Mouse (Mus musculus) stomach, embryonic 15.5 days (tissue): ENCODE measurements around the gene Gm16253. TPM values are rescaled to one million over a fixed set of nuclear protein-coding genes. Genes with fewer than 3 reads are reported as not detected.
A peak's percentile ranks its signal among the peaks of the same experiment; 100 is the strongest.

Experiments used
- ATAC-seq: fragments of 200-750 bp; cut with Nextera tagmentation; 2 replicates; pipeline ENCODE4 v1.8.0; 2017; ENCODE audit warnings: low read depth, moderate number of reproducible peaks, moderate TSS enrichment; ENCODE audit not compliant: insufficient read depth, low FRiP score
- H3K27ac ChIP-seq: fragments of 300-500 bp; sonication (generic); 2 replicates; pipeline ENCODE4 v1.5.1; 2015; ENCODE audit warnings: mild to moderate bottlenecking, inconsistent platforms
- H3K27me3 ChIP-seq: fragments of 300-500 bp; sonication (generic); replicated peaks from 2 replicates; pipeline ENCODE4 v1.6.1; 2015; ENCODE audit warnings: inconsistent platforms
- H3K36me3 ChIP-seq: fragments of 300-500 bp; sonication (generic); 2 replicates; pipeline ENCODE4 v1.6.1; 2015; ENCODE audit warnings: inconsistent platforms
- H3K4me1 ChIP-seq: fragments of 300-500 bp; sonication (generic); 2 replicates; pipeline ENCODE4 v1.6.1; 2015; ENCODE audit warnings: inconsistent platforms
- H3K4me2 ChIP-seq: fragments of 300-500 bp; sonication (generic); 2 replicates; pipeline ENCODE4 v1.6.1; 2015; ENCODE audit warnings: mild to moderate bottlenecking, inconsistent platforms
- H3K4me3 ChIP-seq: fragments of 300-500 bp; sonication (generic); replicated peaks from 2 replicates; pipeline ENCODE4 v1.5.1; 2015; ENCODE audit warnings: inconsistent platforms
- H3K9ac ChIP-seq: fragments of 300-500 bp; sonication (generic); 2 replicates; pipeline ENCODE4 v1.6.1; 2015; ENCODE audit warnings: inconsistent platforms
- H3K9me3 ChIP-seq: fragments of 300-500 bp; sonication (generic); 2 replicates; pipeline ENCODE4 v1.6.1; 2016; ENCODE audit warnings: inconsistent platforms
- WGBS: fragments of 180-500 bp; shearing (Covaris S2); methylation state at CpG from one replicate; pipeline ENCODE4 v1.1.7; 2015; 5-methylcytosine and 5-hydroxymethylcytosine counted together
- polyA plus RNA-seq: library from polyadenylated mRNA; unstranded; fragments of >200 nt; fragmentation: Nextera tagmentation; extraction: Ambion mirVana; gene quantifications from 2 replicates; pipeline ENCODE4 v1.2.1, GENCODE M21; 2015

The Gm16253 gene
- polyA plus RNA-seq, 1 experiment from 2014 or later = 1.8 TPM

DNA sequence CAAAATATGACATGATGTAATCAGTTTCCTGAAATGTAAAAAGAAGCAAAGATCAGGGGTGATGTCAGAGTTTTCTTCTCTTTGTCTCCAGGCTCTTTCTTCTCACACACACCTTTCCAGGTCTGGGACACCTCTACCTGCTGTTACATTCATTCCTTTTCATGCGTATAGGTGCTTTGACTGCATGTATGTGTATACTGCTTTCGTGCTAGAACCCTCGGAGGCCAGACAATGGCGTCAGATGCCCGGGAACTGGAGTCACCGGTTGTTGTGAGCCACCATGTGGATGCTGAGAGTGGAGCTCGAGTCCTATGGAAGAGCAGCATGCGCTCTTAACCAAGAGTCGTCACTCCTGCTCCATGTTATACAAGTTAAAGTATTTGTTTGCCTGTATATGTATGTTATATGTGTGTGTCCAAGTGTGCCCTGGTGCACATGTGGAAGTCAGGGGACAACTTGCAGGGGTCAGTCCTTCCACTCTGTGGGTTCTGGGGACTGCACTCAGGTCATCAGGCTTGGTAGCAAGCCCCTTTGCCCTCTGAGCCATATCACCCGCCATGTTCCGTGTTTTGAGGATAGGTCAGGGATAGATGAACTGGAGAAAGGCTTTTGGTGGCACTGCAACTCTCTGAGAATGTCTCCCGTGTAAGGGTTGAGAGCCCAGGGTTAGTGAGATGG is 1.9 kb downstream of the Gm16253 start:
- no peak overlapping the region for H3K4me2 ChIP-seq
- no peak for ATAC-seq
- no peak overlapping the region for H3K9ac ChIP-seq
- no peaks in the 10 kb centered on the region for H3K36me3 ChIP-seq
- H3K27ac ChIP-seq = no peak overlapping the region
- no peaks in the 10 kb centered on the region for H3K9me3 ChIP-seq
- no peak overlapping the region for H3K4me3 ChIP-seq
- WGBS = 78% methylated on average over 12 of the region's 12 CpGs
- H3K27me3 ChIP-seq = no peaks in the 10 kb centered on the region
- peaks cover 25% of the 10 kb centered on the region for H3K4me1 ChIP-seq

DNA sequence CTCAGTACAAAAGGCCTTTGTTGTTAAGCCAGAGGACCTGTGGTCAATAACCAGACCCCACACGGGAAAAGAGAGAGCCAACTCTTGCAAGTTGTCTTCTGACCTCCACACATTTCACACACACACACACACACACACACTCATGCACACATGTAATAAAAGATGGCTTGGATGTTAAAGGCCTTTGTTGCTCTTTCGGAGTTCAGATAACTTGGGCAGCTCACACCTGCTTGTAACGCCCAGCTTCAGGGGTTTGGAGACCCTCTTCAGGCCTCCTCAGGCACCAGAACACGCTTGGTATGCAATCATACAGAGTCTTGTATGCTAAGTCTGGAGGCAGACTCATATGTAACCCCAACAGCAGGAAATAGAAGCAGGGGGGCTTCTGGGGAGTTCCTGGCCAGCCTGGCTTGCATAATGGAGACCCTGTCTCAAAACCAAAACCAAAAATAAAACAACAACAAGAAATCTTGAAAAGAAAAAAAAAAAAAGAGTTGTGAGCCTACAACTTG is 2.5 kb downstream of the Gm16253 start:
- ATAC-seq = no peak
- WGBS = 75% methylated on average over 4 of the region's 4 CpGs
- Histone ChIP-seq H3K9ac (no peak overlapping the region), H3K27ac (no peak overlapping the region), H3K4me2 (no peak overlapping the region), H3K36me3 (no peaks in the 10 kb centered on the region), H3K4me3 (no peak overlapping the region), H3K9me3 (no peaks in the 10 kb centered on the region), H3K4me1 (peaks cover 25% of the 10 kb centered on the region), H3K27me3 (no peaks in the 10 kb centered on the region)

DNA sequence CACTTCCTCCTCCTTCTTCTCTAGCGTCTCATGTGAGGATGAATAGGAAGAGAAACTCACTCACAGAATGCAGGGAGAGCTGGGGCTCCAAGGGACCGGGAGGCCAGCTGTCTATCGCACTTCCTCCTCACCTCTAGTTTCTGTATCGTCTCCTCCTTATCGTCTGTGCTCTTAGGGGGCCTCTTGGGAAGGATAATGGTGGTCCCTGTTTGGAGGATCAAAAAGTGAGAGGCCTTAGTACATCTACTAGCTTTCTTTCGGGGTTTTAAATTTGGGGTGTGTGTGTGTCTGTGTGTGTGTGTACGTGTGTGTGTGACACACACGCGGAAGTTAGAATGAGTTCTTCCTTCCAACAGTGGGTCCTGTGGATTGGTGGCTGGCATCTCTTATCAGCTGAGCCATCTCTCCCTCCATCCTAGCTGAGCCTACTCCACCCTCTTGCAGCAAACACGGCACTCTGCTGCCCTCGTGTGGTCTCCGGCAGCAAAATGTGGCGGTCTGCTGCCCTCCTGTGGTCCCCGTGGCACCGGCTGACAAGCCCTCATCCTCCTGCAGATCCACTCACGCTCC is 3.2 kb downstream of the Gm16253 start:
- Histone ChIP-seq H3K9me3 (no peaks in the 10 kb centered on the region), H3K4me2 (peak overlapping the region; percentile 53), H3K27ac (no peak overlapping the region), H3K27me3 (no peaks in the 10 kb centered on the region), H3K36me3 (no peaks in the 10 kb centered on the region), H3K4me1 (peaks cover 25% of the 10 kb centered on the region), H3K9ac (no peak overlapping the region), H3K4me3 (0 out of 2 replicates have a peak overlapping the region, but pooled peaks have one; percentile 12)
- WGBS = 12% methylated on average over 16 of the region's 16 CpGs
- ATAC-seq = peak; percentile 36; the same call in 1 of the 2 replicates

DNA sequence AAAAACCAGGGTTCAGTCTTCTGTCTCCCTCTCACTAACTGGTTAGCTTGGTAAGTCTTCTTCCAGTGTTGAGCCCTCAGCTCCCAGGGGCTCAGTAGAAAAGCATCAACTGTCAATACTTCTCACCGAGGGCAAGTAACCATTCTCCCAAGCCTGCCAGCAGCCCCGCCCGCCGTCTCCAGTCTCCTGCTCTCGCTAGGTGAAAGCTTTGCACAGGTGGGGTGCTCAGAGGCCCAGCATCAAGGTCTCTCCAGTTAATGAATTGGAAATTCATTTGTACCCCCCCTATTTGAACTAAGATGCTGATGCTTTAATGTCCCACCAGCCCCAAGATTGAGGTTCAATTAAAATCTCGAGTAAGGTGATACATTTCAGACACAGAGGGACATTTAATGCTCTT is 4.4 kb downstream of the Gm16253 start:
- no peak overlapping the region for H3K27ac ChIP-seq
- H3K4me1 ChIP-seq = peaks cover 14% of the 10 kb centered on the region
- H3K27me3 ChIP-seq = no peaks in the 10 kb centered on the region
- no peak overlapping the region for H3K9ac ChIP-seq
- H3K9me3 ChIP-seq = no peaks in the 10 kb centered on the region
- 63% methylated on average over 6 of the region's 6 CpGs for WGBS
- no peak for ATAC-seq
- no peaks in the 10 kb centered on the region for H3K36me3 ChIP-seq
- no peak overlapping the region for H3K4me3 ChIP-seq
- H3K4me2 ChIP-seq = no peak overlapping the region

DNA sequence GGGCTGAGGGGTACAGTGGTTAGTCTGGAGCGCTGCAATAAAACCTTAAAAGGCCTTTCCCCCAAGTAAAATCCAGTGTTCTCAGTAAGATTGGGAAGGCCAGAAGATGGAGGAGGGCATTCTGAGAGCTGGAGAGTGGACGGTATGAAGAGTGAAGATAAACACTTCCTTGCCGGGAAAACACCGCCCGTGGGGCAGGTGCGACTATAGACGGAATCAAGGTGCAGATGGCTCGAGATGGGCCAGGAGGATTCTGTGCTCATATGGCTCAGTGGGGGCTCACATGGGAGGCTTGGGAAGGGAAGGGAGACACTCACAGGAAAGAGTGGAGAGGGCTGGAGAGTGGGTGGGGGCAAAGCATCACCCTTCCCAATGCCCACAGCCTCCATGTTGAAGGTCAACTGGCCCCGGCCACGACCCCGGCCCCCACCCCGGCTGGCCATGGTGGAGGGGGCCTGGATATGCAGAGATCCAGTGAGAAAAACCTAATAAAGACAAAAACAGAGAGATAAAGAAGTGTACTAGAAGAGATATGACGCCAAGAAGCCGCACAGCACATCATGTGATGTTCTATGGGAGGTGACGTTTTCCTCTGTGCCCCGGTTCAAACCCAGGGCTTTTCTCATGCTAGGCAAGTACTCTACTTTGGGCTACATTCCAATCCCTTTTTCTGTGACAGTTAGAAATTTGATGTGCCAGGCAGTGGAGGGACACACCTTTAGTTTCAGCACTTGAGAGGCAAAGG is 5.2 kb downstream of the Gm16253 start:
- 78% methylated on average over 16 of the region's 16 CpGs for WGBS
- no peak overlapping the region for H3K4me2 ChIP-seq
- no peak overlapping the region for H3K9ac ChIP-seq

DNA sequence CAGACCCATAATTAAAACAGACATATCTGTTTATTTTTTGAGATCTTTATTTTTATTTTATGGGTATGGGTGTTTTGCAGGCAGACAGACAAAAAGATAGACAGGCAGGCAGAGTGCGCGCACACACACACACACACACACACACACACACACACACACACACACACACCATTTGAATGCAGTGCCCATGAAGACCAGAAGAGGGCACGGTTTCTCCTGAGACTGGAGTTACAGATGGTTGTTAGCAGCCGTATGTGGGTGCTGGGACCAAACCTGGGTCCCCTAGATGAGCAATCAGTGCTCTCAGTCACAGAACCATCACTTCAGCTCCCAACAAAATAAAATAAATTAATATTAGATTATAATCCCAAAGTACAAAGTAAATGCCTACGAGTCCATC is 6.6 kb downstream of the Gm16253 start:
- H3K36me3 ChIP-seq = no peaks in the 10 kb centered on the region
- no peak overlapping the region for H3K4me2 ChIP-seq
- H3K9me3 ChIP-seq = no peaks in the 10 kb centered on the region
- ATAC-seq = no peak
- H3K4me3 ChIP-seq = no peak overlapping the region
- H3K27me3 ChIP-seq = no peaks in the 10 kb centered on the region
- no peak overlapping the region for H3K27ac ChIP-seq
- no peaks in the 10 kb centered on the region for H3K4me1 ChIP-seq
- no peak overlapping the region for H3K9ac ChIP-seq
- WGBS = 83% methylated on average over 5 of the region's 5 CpGs

More for the DNA sequence above, 5.2 kb downstream of the Gm16253 start:
- no peaks in the 10 kb centered on the region for H3K9me3 ChIP-seq
- H3K36me3 ChIP-seq = no peaks in the 10 kb centered on the region
- no peak overlapping the region for H3K4me3 ChIP-seq
- ATAC-seq = no peak
- H3K27me3 ChIP-seq = no peaks in the 10 kb centered on the region
- H3K27ac ChIP-seq = no peak overlapping the region
- H3K4me1 ChIP-seq = peaks cover 6% of the 10 kb centered on the region; the same call in 1 of the 2 replicates

DNA sequence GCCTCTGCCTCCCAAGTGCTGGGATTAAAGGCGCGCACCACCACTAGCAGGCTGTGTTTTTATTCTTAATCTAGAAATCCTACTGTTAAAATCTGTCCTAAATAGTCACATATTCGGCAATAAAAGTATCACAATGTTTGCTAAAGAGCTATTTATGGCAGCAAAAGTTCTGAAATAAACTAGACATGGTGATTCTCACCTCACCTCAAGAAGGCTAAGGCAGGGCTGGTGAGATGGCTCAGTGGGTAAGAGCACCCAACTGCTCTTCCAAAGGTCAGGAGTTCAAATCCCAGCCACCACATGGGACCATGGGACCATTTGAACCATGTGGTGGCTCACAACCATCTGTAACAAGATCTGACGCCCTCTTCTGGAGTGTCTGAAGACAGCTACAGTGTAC is 13.9 kb downstream of the Gm16253 start:
- no peaks in the 10 kb centered on the region; the same call in 1 of the 2 replicates for H3K27me3 ChIP-seq
- ATAC-seq = no peak
- no peak overlapping the region for H3K4me2 ChIP-seq
- H3K27ac ChIP-seq = no peak overlapping the region
- no peak overlapping the region for H3K4me3 ChIP-seq
- no peak overlapping the region for H3K9ac ChIP-seq
- H3K4me1 ChIP-seq = 0 out of 2 replicates have a peak, but pooled peaks cover 2% of the 10 kb centered on the region
- no peaks in the 10 kb centered on the region for H3K9me3 ChIP-seq
- no peaks in the 10 kb centered on the region for H3K36me3 ChIP-seq
- 85% methylated on average over 4 of the region's 4 CpGs for WGBS

DNA sequence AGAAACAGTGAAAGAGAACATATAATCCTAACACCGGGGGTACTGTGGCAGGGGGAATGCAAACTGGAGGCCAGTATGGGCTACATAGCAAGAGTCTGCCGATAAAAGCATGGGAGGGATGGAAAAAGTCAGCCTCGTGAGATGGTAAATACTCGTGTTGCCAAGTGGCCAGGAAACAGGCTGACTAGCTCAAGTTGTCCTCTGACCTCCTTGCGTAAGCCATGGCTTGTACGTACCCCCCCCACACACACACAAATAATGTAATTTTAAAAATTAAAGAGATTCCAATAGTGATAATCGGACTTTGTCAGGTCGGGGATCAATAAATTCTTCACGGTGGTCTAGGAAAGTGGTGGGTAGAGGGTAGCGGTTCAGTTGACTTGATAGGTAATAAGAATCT is 16.6 kb downstream of the Gm16253 start:
- under 1% methylated on average over 10 of the region's 10 CpGs for WGBS

DNA sequence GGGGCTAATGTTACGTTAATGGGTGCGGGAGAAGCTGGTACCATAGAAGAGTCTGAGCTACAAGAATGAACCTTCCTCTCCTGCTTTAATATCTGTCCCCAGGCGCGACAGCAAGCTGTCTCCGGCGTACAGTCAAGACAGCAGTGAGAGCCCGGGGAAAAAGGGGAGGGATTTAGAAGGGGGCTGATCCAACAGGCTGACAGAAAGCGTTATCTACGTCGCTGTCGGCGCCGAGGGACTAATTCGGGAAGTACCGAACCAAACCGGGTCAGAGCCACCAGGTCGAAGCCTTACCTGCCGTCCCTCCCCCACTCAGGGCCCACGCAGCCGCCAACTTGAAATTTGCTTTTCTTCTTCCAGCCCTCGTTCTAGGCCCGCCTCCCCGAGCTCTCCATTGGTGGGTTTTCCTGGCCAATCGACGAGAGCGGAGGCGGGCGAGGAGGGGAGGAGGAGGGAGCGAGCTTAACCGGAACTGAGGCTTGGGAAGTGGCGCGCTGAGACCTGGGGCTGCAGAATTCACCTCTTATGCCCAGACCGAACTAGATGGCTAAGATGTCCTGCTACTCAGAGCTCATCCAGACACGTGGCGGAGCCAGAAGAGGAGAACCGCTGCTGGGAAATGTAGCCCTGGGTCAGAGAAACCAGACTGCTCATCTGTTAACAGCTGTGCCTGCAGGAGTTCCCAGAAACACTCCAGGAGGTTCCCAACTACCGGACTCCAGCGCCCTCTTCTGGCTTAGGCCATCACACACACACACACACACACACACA is 17.2 kb downstream of the Gm16253 start, which contains the start of gene Polr3gl:
Polr3gl (minus strand) TSS at position 392 of the 771 bp plus-strand sequence.
- H3K4me1 ChIP-seq = peaks cover 30% of the 10 kb centered on the region
- WGBS = under 1% methylated on average over 36 of the region's 38 CpGs

More for the DNA sequence above, 16.6 kb downstream of the Gm16253 start:
- no peaks in the 10 kb centered on the region for H3K9me3 ChIP-seq
- peak overlapping the region; percentile 79 for H3K4me3 ChIP-seq
- no peak for ATAC-seq
- H3K4me1 ChIP-seq = peaks cover 27% of the 10 kb centered on the region
- H3K36me3 ChIP-seq = no peaks in the 10 kb centered on the region
- H3K9ac ChIP-seq = peak overlapping the region; percentile 76
- peak overlapping the region; percentile 77 for H3K4me2 ChIP-seq
- peaks cover 4% of the 10 kb centered on the region; the same call in 1 of the 2 replicates for H3K27me3 ChIP-seq
- H3K27ac ChIP-seq = peak overlapping the region; percentile 91

DNA sequence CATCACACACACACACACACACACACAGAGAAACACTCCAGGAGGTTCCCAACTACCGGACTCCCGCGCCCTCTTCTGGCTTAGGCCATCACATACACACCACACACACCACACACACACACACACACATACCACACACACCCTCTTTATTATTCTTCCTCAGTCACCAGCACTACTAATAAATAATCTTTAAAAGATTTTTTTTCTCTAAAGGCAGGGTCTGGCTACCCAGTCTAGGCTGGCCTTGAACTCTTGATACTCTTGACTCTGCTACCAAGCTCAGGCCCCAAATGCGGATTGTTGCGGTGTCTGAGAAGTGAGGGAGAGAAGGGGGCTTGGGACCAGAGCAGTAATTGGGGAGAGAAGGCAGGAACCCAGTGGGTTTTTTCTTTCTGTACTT is 18.1 kb downstream of the Gm16253 start:
- WGBS = 82% methylated on average over 5 of the region's 5 CpGs
- Histone ChIP-seq H3K4me2 (no peak overlapping the region), H3K36me3 (no peaks in the 10 kb centered on the region), H3K27ac (no peak overlapping the region), H3K9me3 (no peaks in the 10 kb centered on the region), H3K4me1 (peaks cover 33% of the 10 kb centered on the region), H3K9ac (no peak overlapping the region), H3K27me3 (peaks cover 10% of the 10 kb centered on the region; the same call in 1 of the 2 replicates), H3K4me3 (no peak overlapping the region)
- no peak for ATAC-seq

More for the DNA sequence above, 17.2 kb downstream of the Gm16253 start, which contains the start of gene Polr3gl:
- Histone ChIP-seq H3K4me2 (peak within 1 kb of the TSS; percentile 77), H3K27me3 (peaks cover 10% of the 10 kb centered on the region; the same call in 1 of the 2 replicates), H3K36me3 (no peaks in the 10 kb centered on the region), H3K27ac (peak within 1 kb of the TSS; percentile 91), H3K4me3 (peak within 1 kb of the TSS; percentile 79), H3K9ac (peak within 1 kb of the TSS; percentile 76), H3K9me3 (no peaks in the 10 kb centered on the region)
- peak; percentile 90 for ATAC-seq

DNA sequence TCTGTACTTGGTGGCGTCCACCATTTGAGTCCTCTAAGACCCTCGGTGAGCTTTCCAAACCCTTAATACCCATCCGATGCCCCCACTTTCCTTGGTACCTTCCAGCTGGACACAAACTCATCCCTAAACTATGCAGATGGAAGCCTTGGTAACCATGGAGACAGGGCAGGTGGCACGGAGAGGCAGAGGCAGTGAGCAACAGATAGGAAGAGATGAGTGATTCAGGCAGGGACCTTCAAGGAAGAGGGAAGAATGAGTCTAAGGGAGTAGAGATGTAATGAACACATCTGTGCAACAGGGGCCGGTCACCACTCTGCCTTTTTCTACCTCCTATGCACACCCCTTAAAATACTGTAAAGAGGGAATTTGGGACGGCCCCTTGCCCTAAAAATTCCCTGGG is 18.9 kb downstream of the Gm16253 start:
- Histone ChIP-seq H3K9ac (no peak overlapping the region), H3K27ac (peak overlapping the region; percentile 9; the same call in 1 of the 2 replicates), H3K9me3 (no peaks in the 10 kb centered on the region), H3K27me3 (peaks cover 10% of the 10 kb centered on the region; the same call in 1 of the 2 replicates), H3K4me1 (peaks cover 33% of the 10 kb centered on the region), H3K36me3 (no peaks in the 10 kb centered on the region), H3K4me2 (peak overlapping the region; percentile 94; the same call in 1 of the 2 replicates), H3K4me3 (0 out of 2 replicates have a peak overlapping the region, but pooled peaks have one; percentile 46)
- 30% methylated on average over 6 of the region's 6 CpGs for WGBS
- ATAC-seq = no peak
